Mouse (Mus musculus) heart, embryonic 14.5 days (tissue): Measurements from ENCODE around the gene Srrd. TPM values are rescaled to one million over a fixed set of nuclear protein-coding genes. Genes with fewer than 3 reads are reported as not detected.

ENCODE experiments used
- ATAC-seq: fragments of 200-750 bp; cut with Nextera tagmentation; 2 replicates; pipeline ENCODE4 v1.8.0; 2017; ENCODE audit warnings: low read depth, moderate TSS enrichment; ENCODE audit not compliant: insufficient number of reproducible peaks, insufficient read depth, low FRiP score
- H3K27ac ChIP-seq, 2 experiments: fragments of 200-500 bp in 1 of 2; fragments of 300-500 bp in 1 of 2; sonication (generic) in 1 of 2; replicated peaks in 1 of 2; 2 replicates each; pipeline ENCODE4 v1.5.1; 2012 to 2014; ENCODE audit warnings: low read depth in 2 of 2, low read length in 2 of 2, control low read depth in 1 of 2, mild to moderate bottlenecking in 1 of 2, mixed read lengths in 1 of 2; ENCODE audit not compliant: control insufficient read depth in 1 of 2, insufficient read depth in 1 of 2
- H3K27me3 ChIP-seq: fragments of 300-500 bp; sonication (generic); 2 replicates; pipeline ENCODE4 v1.6.1; 2014; ENCODE audit warnings: mild to moderate bottlenecking, low read length, control low read depth; ENCODE audit not compliant: control insufficient read depth, insufficient read depth
- H3K36me3 ChIP-seq: fragments of 300-500 bp; sonication (generic); 2 replicates; pipeline ENCODE4 v1.6.1; 2014; ENCODE audit warnings: mild to moderate bottlenecking, control low read depth, low read length, mixed read lengths; ENCODE audit not compliant: control insufficient read depth, insufficient read depth
- H3K4me1 ChIP-seq, 2 experiments: fragments of 200-500 bp in 1 of 2; fragments of 300-500 bp in 1 of 2; sonication (generic) in 1 of 2; 2 replicates each; pipeline ENCODE4 v1.6.1; 2012 to 2014; ENCODE audit warnings: low read length in 2 of 2, control low read depth in 1 of 2, mixed read lengths in 1 of 2; ENCODE audit not compliant: control insufficient read depth in 2 of 2, insufficient read depth in 2 of 2
- H3K4me2 ChIP-seq: fragments of 300-500 bp; sonication (generic); 2 replicates; pipeline ENCODE4 v1.6.1; 2014; ENCODE audit warnings: mild to moderate bottlenecking, low read length
- H3K4me3 ChIP-seq, 2 experiments: fragments of 200-500 bp in 1 of 2; fragments of 300-500 bp in 1 of 2; sonication (generic) in 1 of 2; 2 replicates each; pipeline ENCODE4 v1.5.1; 2012 to 2014; ENCODE audit warnings: low read length in 2 of 2, mild to moderate bottlenecking in 2 of 2, control low read depth in 1 of 2, low read depth in 1 of 2, moderate library complexity in 1 of 2; ENCODE audit not compliant: control insufficient read depth in 1 of 2, insufficient read depth in 1 of 2
- H3K9ac ChIP-seq: fragments of 300-500 bp; sonication (generic); 2 replicates; pipeline ENCODE4 v1.6.1; 2014; ENCODE audit warnings: mild to moderate bottlenecking, low read length
- H3K9me3 ChIP-seq: fragments of 300-500 bp; sonication (generic); 2 replicates; pipeline ENCODE4 v1.6.1; 2016; ENCODE audit warnings: low read length, control low read depth; ENCODE audit not compliant: control insufficient read depth
- WGBS: fragments of 180-500 bp; shearing (Covaris S2); extraction: QIAGEN DNeasy Blood & Tissue Kit; methylation state at CpG from one replicate; pipeline ENCODE4 v1.1.7; 2014; 5-methylcytosine and 5-hydroxymethylcytosine counted together
- polyA plus RNA-seq: library from polyadenylated mRNA; unstranded; fragments of >200 nt; fragmentation: Nextera tagmentation; extraction: Ambion mirVana; gene quantifications from 2 replicates; pipeline ENCODE4 v1.2.1, GENCODE M21; 2014

Srrd gene
- polyA plus RNA-seq, 1 experiment from 2014 or later, result 25.4 TPM

- Histone ChIP-seq H3K4me2 (no peak overlapping the region), H3K9me3 (no peaks in the 10 kb centered on the region), H3K36me3 (peaks cover 6% of the 10 kb centered on the region; the same call in 1 of the 2 replicates), H3K9ac (no peak overlapping the region), H3K27me3 (no peaks in the 10 kb centered on the region), H3K4me3 (no peak overlapping the region), H3K27ac (no peak overlapping the region), H3K4me1 (no peaks in the 10 kb centered on the region)
- no peak for ATAC-seq
- 71% methylated on average over 9 of the region's 9 CpGs for WGBS
Observed at GRCm38 (mm10) chr5:112382042-112382441, 39.2 kb upstream of the Srrd start.

- H3K4me1 ChIP-seq, result no peaks in the 10 kb centered on the region
- no peak for ATAC-seq
- H3K9me3 ChIP-seq, result no peaks in the 10 kb centered on the region
- no peak overlapping the region for H3K9ac ChIP-seq
- H3K4me3 ChIP-seq, result no peak overlapping the region
- peaks cover 8% of the 10 kb centered on the region; the same call in 1 of the 2 replicates for H3K36me3 ChIP-seq
- no peak overlapping the region for H3K4me2 ChIP-seq
- no peak overlapping the region for H3K27ac ChIP-seq
- WGBS, result 63% methylated on average over 11 of the region's 11 CpGs
- no peaks in the 10 kb centered on the region for H3K27me3 ChIP-seq
Observed at GRCm38 (mm10) chr5:112381154-112381553, 38.3 kb upstream of the Srrd start.

- Histone ChIP-seq H3K9me3 (no peaks in the 10 kb centered on the region), H3K27ac (no peak overlapping the region), H3K4me3 (no peak overlapping the region), H3K36me3 (peaks cover 30% of the 10 kb centered on the region), H3K4me1 (no peaks in the 10 kb centered on the region), H3K27me3 (no peaks in the 10 kb centered on the region), H3K9ac (no peak overlapping the region), H3K4me2 (no peak overlapping the region)
- 82% methylated on average over 6 of the region's 6 CpGs for WGBS
- ATAC-seq, result no peak
Observed at GRCm38 (mm10) chr5:112378716-112379115, 35.9 kb upstream of the Srrd start.

GRCm38 (mm10) chr5:112377380-112377779 lies 34.5 kb upstream of the Srrd start:
- H3K27me3 ChIP-seq, result no peaks in the 10 kb centered on the region
- 92% methylated on average over 1 of the region's 1 CpGs for WGBS
- H3K27ac ChIP-seq, result no peak overlapping the region
- no peaks in the 10 kb centered on the region for H3K4me1 ChIP-seq
- H3K4me3 ChIP-seq, result no peak overlapping the region
- no peak for ATAC-seq
- no peak overlapping the region for H3K9ac ChIP-seq
- no peaks in the 10 kb centered on the region for H3K9me3 ChIP-seq
- H3K4me2 ChIP-seq, result no peak overlapping the region
- H3K36me3 ChIP-seq, result peaks cover 42% of the 10 kb centered on the region

GRCm38 (mm10) chr5:112376111-112376510 lies 33.3 kb upstream of the Srrd start:
- Histone ChIP-seq H3K4me2 (no peak overlapping the region), H3K36me3 (peaks cover 54% of the 10 kb centered on the region), H3K9ac (no peak overlapping the region), H3K9me3 (no peaks in the 10 kb centered on the region), H3K4me1 (no peaks in the 10 kb centered on the region), H3K27ac (no peak overlapping the region), H3K4me3 (no peak overlapping the region), H3K27me3 (no peaks in the 10 kb centered on the region)
- ATAC-seq, result no peak
- WGBS, result 85% methylated on average over 4 of the region's 4 CpGs

GRCm38 (mm10) chr5:112371933-112372332 lies 29.1 kb upstream of the Srrd start:
- H3K4me3 ChIP-seq, result no peak overlapping the region
- H3K4me1 ChIP-seq, result no peaks in the 10 kb centered on the region
- H3K36me3 ChIP-seq, result peaks cover 78% of the 10 kb centered on the region
- no peak for ATAC-seq
- no peak overlapping the region for H3K27ac ChIP-seq
- no peaks in the 10 kb centered on the region for H3K27me3 ChIP-seq
- no peak overlapping the region for H3K9ac ChIP-seq
- 77% methylated on average over 7 of the region's 7 CpGs for WGBS
- H3K9me3 ChIP-seq, result no peaks in the 10 kb centered on the region
- no peak overlapping the region for H3K4me2 ChIP-seq

- H3K27me3 ChIP-seq, result no peaks in the 10 kb centered on the region
- no peak overlapping the region for H3K27ac ChIP-seq
- whole genome bisulfite sequencing, result 92% methylated on average over 12 of the region's 12 CpGs
- no peak overlapping the region for H3K4me2 ChIP-seq
- no peaks in the 10 kb centered on the region for H3K9me3 ChIP-seq
- H3K36me3 ChIP-seq, result peaks cover 78% of the 10 kb centered on the region
- no peaks in the 10 kb centered on the region for H3K4me1 ChIP-seq
- no peak overlapping the region for H3K4me3 ChIP-seq
- ATAC-seq, result no peak
- H3K9ac ChIP-seq, result no peak overlapping the region
Observed at GRCm38 (mm10) chr5:112370236-112370813, 27.5 kb upstream of the Srrd start.

GRCm38 (mm10) chr5:112369326-112369725 lies 26.5 kb upstream of the Srrd start:
- ATAC-seq, result no peak
- Histone ChIP-seq H3K4me2 (no peak overlapping the region), H3K36me3 (peaks cover 78% of the 10 kb centered on the region), H3K4me1 (no peaks in the 10 kb centered on the region), H3K9ac (no peak overlapping the region), H3K27me3 (no peaks in the 10 kb centered on the region), H3K4me3 (no peak overlapping the region), H3K9me3 (no peaks in the 10 kb centered on the region), H3K27ac (no peak overlapping the region)
- WGBS, result 94% methylated on average over 13 of the region's 13 CpGs
